Comparison of ENCODE assay signal across 14 mouse cellular contexts in the genomic region with DNA sequence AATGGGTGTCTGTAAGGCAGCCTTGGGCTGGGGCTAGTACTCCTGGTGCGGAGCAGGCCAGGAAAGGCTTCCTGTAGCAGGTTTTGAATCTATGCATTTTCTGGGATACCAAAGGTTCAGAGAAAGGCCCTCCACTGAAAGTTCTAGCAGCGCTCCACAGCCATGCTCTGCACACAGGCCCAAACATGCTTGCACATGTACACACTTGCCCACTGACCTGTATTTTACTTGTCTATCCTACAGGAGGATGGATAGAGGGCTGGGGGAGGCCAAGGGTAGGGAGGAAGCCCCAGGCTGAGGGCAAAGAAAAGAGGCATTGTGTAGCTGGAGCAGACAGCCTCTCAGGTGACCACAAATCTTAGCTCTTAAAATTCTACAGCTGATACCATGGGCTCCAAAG. TPM values are rescaled to one million over a fixed set of nuclear protein-coding genes. Genes with fewer than 3 reads are reported as not detected.
A peak's percentile ranks its signal among the peaks of the same experiment; 100 is the strongest.
DNase-seq lines count a peak whose midpoint lies in the region; ATAC-seq and TF ChIP-seq lines count a peak whose summit lies in the region.
"Had no signal": no experiment of that assay in that cellular context is flagged by ENCODE, and none has a peak within 500 bp of the region (broad histone marks: within the 10 kb centered on the region; RNA-seq: fewer than 3 reads in every experiment).

No protein-coding gene starts in this region.

- H3K4me1 ChIP-seq in heart, embryonic 10.5 days, result peaks cover 26% of the 10 kb centered on the region
- peaks cover 6% of the 10 kb centered on the region for H3K4me1 ChIP-seq in lung, embryonic 14.5 days (ENCODE audit: insufficient read depth)
- H3K4me1 ChIP-seq in embryonic facial prominence, embryonic 12.5 days, result peaks cover 31% of the 10 kb centered on the region
- H3K4me1 ChIP-seq in limb, embryonic 11.5 days (ENCODE audit: control insufficient read depth, insufficient read depth, low read length), result peaks cover 16% of the 10 kb centered on the region
- H3K4me1 ChIP-seq: liver, embryonic 15.5 days had no signal

- no peak overlapping the region for H3K9ac ChIP-seq in lung, embryonic 14.5 days
- no peak overlapping the region for H3K9ac ChIP-seq in embryonic facial prominence, embryonic 12.5 days
- no peak overlapping the region for H3K9ac ChIP-seq in limb, embryonic 11.5 days (ENCODE audit: low read length)
- H3K9ac ChIP-seq: hindbrain, embryonic 14.5 days; liver, embryonic 15.5 days had no signal

- H3K27ac ChIP-seq in heart, embryonic 10.5 days, result no peak overlapping the region
- H3K27ac ChIP-seq in lung, embryonic 14.5 days (ENCODE audit: low read depth), result no peak overlapping the region
- 0 out of 2 replicates have a peak overlapping the region, but pooled peaks have one; percentile 36 for H3K27ac ChIP-seq in embryonic facial prominence, embryonic 12.5 days
- no peak overlapping the region for H3K27ac ChIP-seq in limb, embryonic 11.5 days (replicated peaks; ENCODE audit: low read depth, low read length)
- H3K27ac ChIP-seq: hindbrain, embryonic 14.5 days; limb, embryonic 12.5 days; liver, embryonic 15.5 days had no signal

- H3K4me3 ChIP-seq in heart, embryonic 10.5 days, result peak overlapping the region; percentile 59; the same call in 1 of the 2 replicates
- H3K4me3 ChIP-seq in lung, embryonic 14.5 days (ENCODE audit: low read depth, low read length), result no peak overlapping the region
- no peak overlapping the region for H3K4me3 ChIP-seq in embryonic facial prominence, embryonic 12.5 days
- no peak overlapping the region for H3K4me3 ChIP-seq in limb, embryonic 11.5 days (ENCODE audit: low read depth, low read length)
- H3K4me3 ChIP-seq: liver, embryonic 15.5 days; megakaryocyte, embryonic 14.5 days had no signal

- peak overlapping the region; percentile 59; the same call in 1 of the 2 replicates for H3K4me2 ChIP-seq in lung, embryonic 14.5 days
- H3K4me2 ChIP-seq in embryonic facial prominence, embryonic 12.5 days (replicated peaks), result peak overlapping the region; percentile 72
- H3K4me2 ChIP-seq in limb, embryonic 11.5 days (ENCODE audit: low read depth, severe bottlenecking), result no peak overlapping the region
- H3K4me2 ChIP-seq: liver, embryonic 15.5 days had no signal

- H3K36me3 ChIP-seq in heart, embryonic 10.5 days, result no peaks in the 10 kb centered on the region
- no peaks in the 10 kb centered on the region for H3K36me3 ChIP-seq in lung, embryonic 14.5 days (ENCODE audit: insufficient read depth)
- H3K36me3 ChIP-seq in embryonic facial prominence, embryonic 12.5 days, result no peaks in the 10 kb centered on the region
- no peaks in the 10 kb centered on the region for H3K36me3 ChIP-seq in limb, embryonic 11.5 days (ENCODE audit: control insufficient read depth, insufficient read depth, low read length)
- H3K36me3 ChIP-seq: limb, embryonic 12.5 days; liver, embryonic 15.5 days had no signal

- H3K27me3 ChIP-seq in heart, embryonic 10.5 days (ENCODE audit: insufficient read depth, poor library complexity, severe bottlenecking), result peaks cover 95% of the 10 kb centered on the region
- peaks cover 16% of the 10 kb centered on the region; the same call in 1 of the 2 replicates for H3K27me3 ChIP-seq in lung, embryonic 14.5 days (ENCODE audit: insufficient read depth, low read length)
- peaks cover 19% of the 10 kb centered on the region; the same call in 1 of the 2 replicates for H3K27me3 ChIP-seq in embryonic facial prominence, embryonic 12.5 days
- peaks cover 5% of the 10 kb centered on the region; the same call in 1 of the 2 replicates for H3K27me3 ChIP-seq in limb, embryonic 11.5 days (ENCODE audit: control insufficient read depth, insufficient read depth, low read length)

- ATAC-seq in lung, embryonic 14.5 days (ENCODE audit: insufficient read depth), result no peak
- no peak for ATAC-seq in embryonic facial prominence, embryonic 12.5 days (ENCODE audit: insufficient number of reproducible peaks, insufficient read depth, low FRiP score, low TSS enrichment)
- no peak for ATAC-seq in limb, embryonic 11.5 days (ENCODE audit: insufficient number of reproducible peaks, low FRiP score, low TSS enrichment, low read depth)
- ATAC-seq: midbrain, embryonic 16.5 days had no signal

- WGBS in heart, embryonic 10.5 days, result 67% methylated on average over 2 of the region's 2 CpGs
- WGBS in lung, embryonic 14.5 days, result 65% methylated on average over 2 of the region's 2 CpGs
- 65% methylated on average over 2 of the region's 2 CpGs for WGBS in embryonic facial prominence, embryonic 12.5 days
- 61% methylated on average over 2 of the region's 2 CpGs for WGBS in limb, embryonic 11.5 days

- no peak for DNase-seq in heart, embryonic 10.5 days (ENCODE audit: low spot score)
- DNase-seq in heart, adult 9 months (ENCODE audit: low spot score in 2 of 2), result no peak
- DNase-seq in lung, embryonic 14.5 days, result no peak
- DNase-seq in lung, adult 18-20 months, result no peak
- peak; percentile 44 for DNase-seq in limb, embryonic 11.5 days (ENCODE audit: low spot score)
- no peak for DNase-seq in layer of hippocampus, postnatal 25 days (ENCODE audit: extremely low spot score in 1 of 2, low spot score in 1 of 2)
- no peak for DNase-seq in layer of hippocampus, postnatal 10 days (ENCODE audit: low spot score in 2 of 2)
- DNase-seq: gastrocnemius, postnatal 25 days had no signal

- TF ChIP-seq CTCF in lung, embryonic 14.5 days (IDR thresholded peaks at IDR 0.05; ENCODE audit: low read depth), result no peak

- no peaks in the 10 kb centered on the region for H3K9me3 ChIP-seq in heart, embryonic 10.5 days
- no peaks in the 10 kb centered on the region for H3K9me3 ChIP-seq in lung, embryonic 14.5 days (ENCODE audit: low read depth, low read length)
- no peaks in the 10 kb centered on the region for H3K9me3 ChIP-seq in embryonic facial prominence, embryonic 12.5 days
- H3K9me3 ChIP-seq in limb, embryonic 11.5 days (ENCODE audit: control insufficient read depth, low read length), result no peaks in the 10 kb centered on the region
- H3K9me3 ChIP-seq: limb, embryonic 12.5 days; liver, embryonic 15.5 days; megakaryocyte, embryonic 14.5 days had no signal

RNA-seq across cellular contexts. Expression of a gene that starts 1.1 kb away (rescaled TPM):
- 5.0 and 8.3 TPM in 2 replicates for polyA plus RNA-seq in heart, embryonic 10.5 days (2016; fragmentation: Nextera tagmentation; extraction: Ambion mirVana)
- 5.3 and 5.4 TPM in 2 replicates for polyA plus RNA-seq in lung, embryonic 14.5 days (2014; fragmentation: Nextera tagmentation; extraction: Ambion mirVana)
- 4.5 and 5.7 TPM in 2 replicates for polyA plus RNA-seq in embryonic facial prominence, embryonic 12.5 days (2016; fragmentation: Nextera tagmentation; extraction: Ambion mirVana)
- 2.2 and 3.7 TPM in 2 replicates for polyA plus RNA-seq in limb, embryonic 11.5 days (2014; fragmentation: Nextera tagmentation; extraction: Ambion mirVana)
- total RNA-seq in layer of hippocampus, postnatal 25 days (2021), result under 1 TPM; 0.26 to 0.34 TPM
- total RNA-seq in layer of hippocampus, postnatal 10 days (2021), result 1 to 10 TPM; 1.3 to 1.6 TPM

RNA-seq across cellular contexts. Expression of a gene that starts 50.5 kb away (rescaled TPM):
- 5.6 and 9.4 TPM in 2 replicates for polyA plus RNA-seq in heart, embryonic 10.5 days (2016; fragmentation: Nextera tagmentation; extraction: Ambion mirVana)
- 8.8 and 9.3 TPM in 2 replicates for polyA plus RNA-seq in lung, embryonic 14.5 days (2014; fragmentation: Nextera tagmentation; extraction: Ambion mirVana)
- 10.6 and 10.8 TPM in 2 replicates for polyA plus RNA-seq in embryonic facial prominence, embryonic 12.5 days (2016; fragmentation: Nextera tagmentation; extraction: Ambion mirVana)
- polyA plus RNA-seq in limb, embryonic 11.5 days (2014; fragmentation: Nextera tagmentation; extraction: Ambion mirVana), result 10.0 and 11.2 TPM in 2 replicates
- total RNA-seq in layer of hippocampus, postnatal 25 days (2021), result 1 to 10 TPM; 6.1 to 7.1 TPM
- total RNA-seq in layer of hippocampus, postnatal 10 days (2021), result 1 to 10 TPM; 8.3 to 9.5 TPM

RNA-seq across cellular contexts. Expression of a gene that starts 58.5 kb away (rescaled TPM):
- 9.9 and 10.3 TPM in 2 replicates for polyA plus RNA-seq in heart, embryonic 10.5 days (2016; fragmentation: Nextera tagmentation; extraction: Ambion mirVana)
- polyA plus RNA-seq in lung, embryonic 14.5 days (2014; fragmentation: Nextera tagmentation; extraction: Ambion mirVana), result 13.8 and 13.9 TPM in 2 replicates
- polyA plus RNA-seq in embryonic facial prominence, embryonic 12.5 days (2016; fragmentation: Nextera tagmentation; extraction: Ambion mirVana), result 12.5 and 13.4 TPM in 2 replicates
- polyA plus RNA-seq in limb, embryonic 11.5 days (2014; fragmentation: Nextera tagmentation; extraction: Ambion mirVana), result 9.7 and 9.9 TPM in 2 replicates
- total RNA-seq in layer of hippocampus, postnatal 25 days (2021), result 10 to 100 TPM; 25.2 to 32.2 TPM
- total RNA-seq in layer of hippocampus, postnatal 10 days (2021), result 10 to 100 TPM; 26.8 to 31.6 TPM
